Mouse (Mus musculus) hindbrain, embryonic 16.5 days (tissue): ENCODE results near the gene Gm6793. TPM values are rescaled to one million over a fixed set of nuclear protein-coding genes. Genes with fewer than 3 reads are reported as not detected.
A peak's percentile ranks its signal among the peaks of the same experiment; 100 is the strongest.

Experiments used
- ATAC-seq: fragments of 200-750 bp; cut with Nextera tagmentation; 2 replicates; pipeline ENCODE4 v1.8.0; 2017; ENCODE audit warnings: moderate TSS enrichment, moderate library complexity
- H3K27ac ChIP-seq: fragments of 300-500 bp; sonication (generic); 2 replicates; pipeline ENCODE4 v1.5.1; 2014; ENCODE audit warnings: low read depth, mild to moderate bottlenecking, control low read depth, low read length, moderate library complexity
- H3K27me3 ChIP-seq: fragments of 300-500 bp; sonication (generic); replicated peaks from 2 replicates; pipeline ENCODE4 v1.6.1; 2014; ENCODE audit warnings: low read length; ENCODE audit not compliant: control insufficient read depth, insufficient read depth
- H3K36me3 ChIP-seq: fragments of 300-500 bp; sonication (generic); 2 replicates; pipeline ENCODE4 v1.6.1; 2014; ENCODE audit warnings: mild to moderate bottlenecking, low read length, moderate library complexity, mixed read lengths; ENCODE audit not compliant: control insufficient read depth, insufficient read depth
- H3K4me1 ChIP-seq: fragments of 300-500 bp; sonication (generic); 2 replicates; pipeline ENCODE4 v1.6.1; 2014; ENCODE audit warnings: low read depth, low read length; ENCODE audit not compliant: control insufficient read depth, insufficient read depth
- H3K4me2 ChIP-seq: fragments of 300-500 bp; sonication (generic); 2 replicates; pipeline ENCODE4 v1.6.1; 2014; ENCODE audit warnings: mild to moderate bottlenecking, low read length, control low read depth, moderate library complexity
- H3K4me3 ChIP-seq: fragments of 300-500 bp; sonication (generic); 2 replicates; pipeline ENCODE4 v1.5.1; 2014; ENCODE audit warnings: mild to moderate bottlenecking, low read length, control low read depth, moderate library complexity
- H3K9ac ChIP-seq: fragments of 300-500 bp; sonication (generic); 2 replicates; pipeline ENCODE4 v1.6.1; 2014; ENCODE audit warnings: low read depth, mild to moderate bottlenecking, control low read depth, low read length, moderate library complexity
- H3K9me3 ChIP-seq: fragments of 300-500 bp; sonication (generic); 2 replicates; pipeline ENCODE4 v1.6.1; 2014; ENCODE audit warnings: mild to moderate bottlenecking, low read length, moderate library complexity; ENCODE audit not compliant: control insufficient read depth
- WGBS: fragments of 180-500 bp; shearing (Covaris S2); extraction: QIAGEN DNeasy Blood & Tissue Kit; methylation state at CpG from one replicate; pipeline ENCODE4 v1.1.7; 2014; 5-methylcytosine and 5-hydroxymethylcytosine counted together
- polyA plus RNA-seq: library from polyadenylated mRNA; unstranded; fragments of >200 nt; fragmentation: Nextera tagmentation; extraction: Ambion mirVana; gene quantifications from 2 replicates; pipeline ENCODE4 v1.2.1, GENCODE M21; 2015

Gm6793 gene
- polyA plus RNA-seq, 1 experiment from 2014 or later = 0.33 TPM

GRCm38 (mm10) chr8:112033071-112033470, 18.2 kb upstream of the Gm6793 start:
- Histone ChIP-seq H3K27me3 (no peaks in the 10 kb centered on the region), H3K9me3 (no peaks in the 10 kb centered on the region), H3K9ac (no peak overlapping the region), H3K4me1 (no peaks in the 10 kb centered on the region), H3K4me2 (no peak overlapping the region), H3K4me3 (no peak overlapping the region), H3K36me3 (no peaks in the 10 kb centered on the region), H3K27ac (no peak overlapping the region)
- WGBS = 40% methylated on average over 7 of the region's 7 CpGs
- no peak for ATAC-seq

- Histone ChIP-seq H3K9ac (no peak overlapping the region), H3K9me3 (no peaks in the 10 kb centered on the region), H3K4me3 (no peak overlapping the region), H3K4me1 (no peaks in the 10 kb centered on the region), H3K27me3 (no peaks in the 10 kb centered on the region), H3K36me3 (no peaks in the 10 kb centered on the region), H3K27ac (no peak overlapping the region), H3K4me2 (no peak overlapping the region)
- no peak for ATAC-seq
- 63% methylated on average over 6 of the region's 6 CpGs for WGBS
Observed at GRCm38 (mm10) chr8:112030663-112031062, 15.8 kb upstream of the Gm6793 start.

GRCm38 (mm10) chr8:112029455-112029854, 14.6 kb upstream of the Gm6793 start:
- H3K36me3 ChIP-seq = no peaks in the 10 kb centered on the region
- H3K4me2 ChIP-seq = no peak overlapping the region
- H3K27me3 ChIP-seq = no peaks in the 10 kb centered on the region
- 87% methylated on average over 7 of the region's 7 CpGs for WGBS
- no peaks in the 10 kb centered on the region for H3K9me3 ChIP-seq
- ATAC-seq = no peak
- H3K27ac ChIP-seq = no peak overlapping the region
- no peak overlapping the region for H3K9ac ChIP-seq
- no peak overlapping the region for H3K4me3 ChIP-seq
- H3K4me1 ChIP-seq = no peaks in the 10 kb centered on the region

GRCm38 (mm10) chr8:112011816-112012242, 3.0 kb downstream of the Gm6793 start:
- H3K9me3 ChIP-seq = no peaks in the 10 kb centered on the region
- H3K27me3 ChIP-seq = no peaks in the 10 kb centered on the region
- no peak; the same call in none of the 2 replicates for ATAC-seq
- H3K4me1 ChIP-seq = peaks cover 21% of the 10 kb centered on the region
- H3K9ac ChIP-seq = peak overlapping the region; percentile 93
- H3K36me3 ChIP-seq = no peaks in the 10 kb centered on the region
- WGBS = under 1% methylated on average over 36 of the region's 40 CpGs
- peak overlapping the region; percentile 88 for H3K4me2 ChIP-seq
- peak overlapping the region; percentile 89 for H3K27ac ChIP-seq
- peak overlapping the region; percentile 91 for H3K4me3 ChIP-seq

GRCm38 (mm10) chr8:112010997-112011815, 3.6 kb downstream of the Gm6793 start, which contains the start of the genes Kars and Terf2ip:
TSS of gene Kars (minus strand) at chr8:112011323.
TSS of gene Terf2ip (plus strand) at chr8:112011398.
- H3K4me3 ChIP-seq = peak within 1 kb of the TSS; percentile 91
- peak; percentile 97 for ATAC-seq
- no peaks in the 10 kb centered on the region for H3K27me3 ChIP-seq
- peak within 1 kb of the TSS; percentile 89 for H3K27ac ChIP-seq
- peak within 1 kb of the TSS; percentile 93 for H3K9ac ChIP-seq
- H3K4me1 ChIP-seq = peaks cover 21% of the 10 kb centered on the region
- peak within 1 kb of the TSS; percentile 88 for H3K4me2 ChIP-seq
- WGBS = under 1% methylated on average over 61 of the region's 61 CpGs
- no peaks in the 10 kb centered on the region for H3K36me3 ChIP-seq
- no peaks in the 10 kb centered on the region for H3K9me3 ChIP-seq

GRCm38 (mm10) chr8:112009558-112009957, 5.3 kb downstream of the Gm6793 start:
- Histone ChIP-seq H3K4me2 (no peak overlapping the region), H3K4me1 (peaks cover 21% of the 10 kb centered on the region), H3K27me3 (no peaks in the 10 kb centered on the region), H3K4me3 (no peak overlapping the region), H3K36me3 (peaks cover 6% of the 10 kb centered on the region), H3K9me3 (no peaks in the 10 kb centered on the region), H3K9ac (no peak overlapping the region), H3K27ac (no peak overlapping the region)
- 95% methylated on average over 7 of the region's 7 CpGs for WGBS
- ATAC-seq = no peak

- Histone ChIP-seq H3K4me2 (no peak overlapping the region), H3K4me1 (peaks cover 14% of the 10 kb centered on the region), H3K9me3 (no peaks in the 10 kb centered on the region), H3K27ac (no peak overlapping the region), H3K9ac (no peak overlapping the region), H3K36me3 (peaks cover 14% of the 10 kb centered on the region), H3K4me3 (no peak overlapping the region), H3K27me3 (no peaks in the 10 kb centered on the region)
- 98% methylated on average over 2 of the region's 2 CpGs for WGBS
- ATAC-seq = no peak
Observed at GRCm38 (mm10) chr8:112007669-112008068, 7.2 kb downstream of the Gm6793 start.

- WGBS = 91% methylated on average over 6 of the region's 6 CpGs
- Histone ChIP-seq H3K9ac (no peak overlapping the region), H3K36me3 (peaks cover 32% of the 10 kb centered on the region), H3K27ac (no peak overlapping the region), H3K4me1 (peaks cover 10% of the 10 kb centered on the region), H3K4me2 (no peak overlapping the region), H3K4me3 (no peak overlapping the region), H3K27me3 (no peaks in the 10 kb centered on the region), H3K9me3 (no peaks in the 10 kb centered on the region)
- no peak for ATAC-seq
Observed at GRCm38 (mm10) chr8:112005601-112006000, 9.2 kb downstream of the Gm6793 start.

- Histone ChIP-seq H3K9ac (no peak overlapping the region), H3K4me3 (no peak overlapping the region), H3K36me3 (peaks cover 41% of the 10 kb centered on the region), H3K27ac (no peak overlapping the region), H3K9me3 (no peaks in the 10 kb centered on the region), H3K4me1 (peaks cover 3% of the 10 kb centered on the region), H3K4me2 (no peak overlapping the region), H3K27me3 (no peaks in the 10 kb centered on the region)
- no peak for ATAC-seq
Observed at GRCm38 (mm10) chr8:112004754-112005153, 10.1 kb downstream of the Gm6793 start.
